Mouse (Mus musculus): ENCODE results near the gene Necab3.

Necab3 gene

DNA sequence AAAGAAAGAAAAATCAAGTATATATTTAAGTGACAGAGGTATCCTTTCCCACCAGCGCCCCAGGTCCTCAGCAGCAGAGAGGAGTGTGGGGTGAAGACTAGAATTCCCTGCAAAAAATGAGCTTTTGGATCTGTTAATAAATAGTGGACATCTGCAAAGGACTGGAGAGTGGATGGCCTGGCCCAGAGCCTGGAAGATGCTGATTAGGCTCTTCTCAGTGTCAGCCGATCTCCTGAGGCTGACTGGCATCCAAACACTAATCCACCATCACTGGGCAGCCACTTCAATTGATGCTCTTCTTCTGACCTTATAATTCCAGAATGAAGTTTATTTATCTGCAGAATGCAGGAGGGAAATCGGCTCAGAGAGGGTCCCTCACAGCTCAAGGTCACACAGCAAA is 14.3 kb upstream of the Necab3 start:
- no peak for DNase-seq (ENCODE audit: low spot score in 2 of 2)

- no peak for DNase-seq (ENCODE audit: low spot score in 2 of 2)
Measured at GRCm38 (mm10) chr2:154571976-154572375, 13.3 kb upstream of the Necab3 start.

DNA sequence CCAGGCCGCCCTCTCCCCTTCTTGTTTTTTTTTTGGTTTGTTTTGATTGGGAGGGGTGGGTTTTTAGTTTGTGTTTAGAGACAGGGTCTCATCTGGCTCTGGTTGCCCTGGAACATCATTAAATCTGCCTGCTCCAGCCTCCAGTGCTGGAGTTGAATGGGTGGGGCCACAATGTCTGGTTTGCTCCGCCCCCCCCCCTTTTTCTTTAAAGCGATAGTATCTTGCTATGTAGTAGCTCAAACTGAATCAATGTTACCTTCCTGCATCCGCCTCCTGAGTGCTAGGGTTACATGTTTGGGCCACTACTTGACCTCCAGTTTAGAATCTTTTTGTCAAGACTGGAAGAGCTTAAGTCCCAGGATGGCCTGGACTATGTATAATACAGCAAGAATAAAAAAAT is 12.6 kb upstream of the Necab3 start:
- no peak for DNase-seq (ENCODE audit: low spot score in 2 of 2)

GRCm38 (mm10) chr2:154570666-154571065 is 12.0 kb upstream of the Necab3 start:
- no peak for DNase-seq (ENCODE audit: low spot score in 2 of 2)

DNA sequence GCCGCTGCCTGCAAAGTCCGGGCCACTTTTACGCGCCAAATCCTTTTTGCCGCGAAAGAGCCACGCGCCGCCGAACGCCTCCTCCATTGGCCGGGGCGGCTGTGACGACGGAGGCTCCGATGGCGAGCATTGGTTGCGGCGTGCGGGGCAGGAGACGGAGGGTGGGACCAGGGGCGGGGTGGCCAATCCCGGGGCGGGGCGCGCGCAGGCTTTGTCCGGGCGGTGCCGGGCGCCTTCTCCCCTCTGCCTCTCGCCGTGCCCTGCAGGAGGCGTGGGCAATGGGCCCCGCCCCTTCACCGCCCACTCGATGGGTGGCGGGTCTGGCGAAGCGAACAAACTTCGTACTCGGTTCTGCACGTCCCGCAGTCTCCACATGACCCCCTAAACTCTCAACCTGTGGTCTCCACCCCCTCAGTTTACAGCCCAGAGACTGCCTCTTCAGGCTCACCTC is 11.2 kb upstream of the Necab3 start, which contains the start of gene E2f1:
E2f1 (minus strand) TSS at position 57 of the 451 bp plus-strand sequence.
- peak; percentile 91 to 93 for DNase-seq (ENCODE audit: low spot score in 2 of 2)

DNA sequence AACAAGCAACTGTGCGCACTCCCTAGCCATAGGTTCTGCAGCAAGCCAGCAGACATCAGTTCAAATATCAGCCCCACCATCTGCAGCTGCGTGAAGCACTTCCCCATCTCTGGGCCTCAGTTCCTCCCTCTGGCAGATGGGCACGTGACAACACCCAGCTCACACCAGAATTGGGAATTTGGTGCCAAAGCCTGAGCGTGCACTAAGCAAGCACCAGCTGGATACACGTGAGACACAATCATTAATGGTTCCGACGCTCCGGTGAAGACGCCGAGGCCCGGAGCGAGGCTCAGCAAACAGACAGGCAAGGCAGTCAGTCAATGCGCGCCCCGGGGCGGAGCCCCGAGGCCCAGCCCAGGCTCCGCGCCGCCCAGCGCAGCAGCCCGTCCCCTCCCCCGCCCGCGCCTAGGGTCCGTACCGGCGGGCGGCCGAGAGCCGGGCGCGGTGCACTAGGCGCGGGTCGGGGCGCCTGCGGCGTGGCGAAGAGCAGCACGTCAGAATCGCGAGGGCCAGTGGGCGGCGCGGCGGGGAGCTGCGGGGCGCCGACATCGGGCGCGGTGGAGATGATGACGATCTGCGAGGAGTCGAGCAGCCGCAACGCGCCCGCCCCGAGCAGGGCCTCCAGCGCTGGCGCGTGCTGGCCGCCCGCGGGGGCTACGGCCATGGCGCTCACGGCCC is 10.5 kb upstream of the Necab3 start:
- peak in 1 of 2 experiments; percentile 39 for DNase-seq (ENCODE audit: low spot score in 2 of 2)

- no peak for DNase-seq (ENCODE audit: low spot score in 2 of 2)
Measured at GRCm38 (mm10) chr2:154568329-154569070, 9.8 kb upstream of the Necab3 start.

DNA sequence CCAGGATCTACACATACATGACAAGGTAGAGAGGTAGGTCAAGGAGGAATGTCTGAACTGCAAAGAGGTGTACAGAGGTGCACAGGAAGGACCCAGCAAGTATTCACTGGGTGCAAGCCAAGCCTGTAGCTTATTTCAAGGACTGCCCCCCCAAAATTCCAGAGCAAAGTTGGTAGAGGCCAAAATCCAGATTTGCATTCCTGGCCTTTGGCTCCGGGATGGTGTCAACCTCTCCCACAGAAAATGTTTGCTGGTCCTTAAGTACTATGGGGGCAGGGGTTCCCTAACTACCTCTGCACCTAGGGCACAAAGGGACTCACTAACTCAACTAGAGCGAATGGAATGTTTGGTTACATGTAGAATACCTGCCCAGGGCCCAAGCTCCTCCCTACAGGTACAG is 9.1 kb upstream of the Necab3 start:
- no peak for DNase-seq (ENCODE audit: low spot score in 2 of 2)

GRCm38 (mm10) chr2:154566641-154567040 is 8.0 kb upstream of the Necab3 start:
- DNase-seq (ENCODE audit: low spot score in 2 of 2) = no peak

DNA sequence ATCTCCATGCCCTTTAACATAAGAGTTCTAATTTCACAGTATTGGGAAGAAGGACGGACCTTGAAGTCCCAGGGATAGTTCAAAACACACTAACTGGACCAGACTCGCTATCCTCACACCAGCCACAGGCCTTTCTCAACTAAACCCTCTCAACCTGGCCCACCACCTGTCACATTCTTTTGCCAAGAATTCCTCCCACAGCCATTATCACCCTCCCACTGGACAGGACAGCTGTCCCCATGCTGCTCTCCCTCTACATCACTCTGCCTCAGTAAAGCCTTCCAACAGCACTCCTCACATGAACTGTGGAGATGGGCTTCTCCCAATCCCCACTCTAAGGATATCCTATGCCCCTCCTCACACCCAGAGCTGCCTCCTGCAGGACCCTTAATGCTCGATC is 6.9 kb upstream of the Necab3 start:
- peak in 1 of 2 experiments; percentile 53 for DNase-seq (ENCODE audit: low spot score in 2 of 2)

- no peak for DNase-seq (ENCODE audit: low spot score in 2 of 2)
Measured at GRCm38 (mm10) chr2:154563612-154564170, 5.0 kb upstream of the Necab3 start.

GRCm38 (mm10) chr2:154557184-154557832 is 1.4 kb downstream of the Necab3 start:
- DNase-seq (ENCODE audit: low spot score in 2 of 2) = no peak

GRCm38 (mm10) chr2:154555235-154555634 is 3.5 kb downstream of the Necab3 start:
- peak; percentile 68 to 76 for DNase-seq (ENCODE audit: low spot score in 2 of 2)

DNA sequence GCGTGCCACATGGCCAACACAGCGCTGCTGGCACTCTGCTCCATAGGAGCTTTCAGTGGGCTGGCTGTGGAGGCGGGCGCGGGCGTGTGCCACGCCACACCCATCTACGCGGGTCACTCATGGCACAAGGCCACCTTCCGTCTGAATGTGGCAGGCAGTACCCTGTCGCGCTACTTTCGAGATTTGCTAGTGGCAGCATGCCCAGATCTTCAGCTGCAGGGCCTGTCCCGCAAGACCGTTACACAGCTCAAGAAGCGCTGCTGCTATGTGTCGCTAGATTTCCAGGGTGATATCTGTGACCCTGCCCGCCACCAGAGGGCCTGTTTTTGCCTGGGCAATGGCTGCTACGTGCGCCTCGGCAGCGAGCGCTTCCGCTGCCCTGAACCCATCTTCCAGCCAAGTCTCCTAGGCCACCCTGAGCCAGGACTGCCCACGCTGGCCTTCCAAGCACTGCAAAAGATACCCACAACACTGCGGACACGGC is 6.2 kb downstream of the Necab3 start:
- DNase-seq (ENCODE audit: low spot score in 2 of 2) = peak; percentile 41 to 69

DNA sequence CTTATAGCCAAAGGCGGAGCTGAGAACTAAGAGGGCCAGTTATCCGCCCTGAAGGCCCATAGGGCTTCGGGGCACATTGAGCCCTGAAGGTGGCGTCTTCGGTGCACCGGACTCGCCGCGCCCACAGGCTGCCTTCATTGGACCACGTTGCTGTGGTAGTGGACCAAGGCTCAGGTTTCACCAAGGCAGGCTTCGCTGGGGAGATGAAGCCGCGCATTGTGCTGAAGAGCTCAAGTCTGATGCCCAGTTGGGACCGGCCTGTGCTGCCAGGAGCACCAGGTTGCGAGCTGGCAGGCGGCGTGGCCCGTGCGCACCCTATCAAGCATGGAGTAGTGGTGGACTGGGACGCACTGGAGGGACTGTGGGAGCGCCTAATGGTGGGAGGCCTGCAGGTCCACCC is 6.8 kb downstream of the Necab3 start:
- DNase-seq (ENCODE audit: low spot score in 2 of 2) = no peak

DNA sequence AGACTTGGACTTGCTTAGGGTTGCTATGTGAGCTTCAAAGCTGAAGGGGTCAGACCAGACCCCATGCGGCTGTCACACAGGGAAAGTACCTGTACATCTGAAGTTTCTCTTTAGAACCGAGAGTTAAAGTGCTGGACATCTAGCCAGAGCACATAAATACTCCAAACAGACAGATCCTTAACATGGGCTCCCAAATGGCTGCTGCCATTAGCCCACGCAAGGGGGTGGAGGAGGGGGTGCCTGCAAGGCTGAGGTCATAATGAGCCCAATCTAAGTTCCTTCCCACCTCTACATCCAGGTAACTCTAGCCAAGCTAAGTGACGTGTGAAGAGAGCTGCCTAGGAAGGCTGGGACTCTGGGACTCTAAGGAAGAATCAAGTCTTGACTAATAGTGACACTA is 7.2 kb downstream of the Necab3 start, which contains the start of gene Actl10:
Actl10 (plus strand) TSS at position 301 of the 400 bp plus-strand sequence.
- no peak for DNase-seq (ENCODE audit: low spot score in 2 of 2)

- no peak for DNase-seq (ENCODE audit: low spot score in 2 of 2)
Measured at GRCm38 (mm10) chr2:154550937-154551336, 7.8 kb downstream of the Necab3 start.

- DNase-seq (ENCODE audit: low spot score in 2 of 2) = no peak
Measured at GRCm38 (mm10) chr2:154549886-154550189, 8.9 kb downstream of the Necab3 start.

- DNase-seq (ENCODE audit: low spot score in 2 of 2) = peak; percentile 42 to 59
Measured at GRCm38 (mm10) chr2:154549127-154549885, 9.4 kb downstream of the Necab3 start.

DNA sequence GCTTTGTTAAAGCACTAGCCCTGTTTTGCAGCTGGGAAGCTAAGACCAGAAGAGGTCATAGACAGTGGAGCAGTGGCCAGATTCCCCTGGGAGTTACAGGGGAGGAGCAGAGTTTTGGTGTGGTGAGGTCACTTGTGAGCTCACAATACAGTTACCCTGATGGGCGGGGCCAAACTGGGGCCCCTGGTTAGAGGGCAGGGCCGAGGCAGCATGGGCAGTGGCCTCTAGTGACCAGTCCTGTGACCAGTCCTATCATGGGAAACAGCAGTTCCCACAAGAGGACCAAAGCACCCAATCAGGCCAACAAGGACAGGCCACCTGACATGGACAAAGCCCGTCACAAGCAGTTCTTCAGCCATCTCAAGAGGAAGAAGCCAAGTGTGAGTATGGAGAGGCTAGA is 10.0 kb downstream of the Necab3 start:
- no peak for DNase-seq (ENCODE audit: low spot score in 2 of 2)

GRCm38 (mm10) chr2:154546711-154547110 is 12.0 kb downstream of the Necab3 start, which contains the start of gene 1700003F12Rik:
Gene 1700003F12Rik, plus strand, starts transcription at chr2:154547085.
- no peak for DNase-seq (ENCODE audit: low spot score in 2 of 2)

Measured in right cerebral cortex, adult 2 months (tissue).